In the genomic region with DNA sequence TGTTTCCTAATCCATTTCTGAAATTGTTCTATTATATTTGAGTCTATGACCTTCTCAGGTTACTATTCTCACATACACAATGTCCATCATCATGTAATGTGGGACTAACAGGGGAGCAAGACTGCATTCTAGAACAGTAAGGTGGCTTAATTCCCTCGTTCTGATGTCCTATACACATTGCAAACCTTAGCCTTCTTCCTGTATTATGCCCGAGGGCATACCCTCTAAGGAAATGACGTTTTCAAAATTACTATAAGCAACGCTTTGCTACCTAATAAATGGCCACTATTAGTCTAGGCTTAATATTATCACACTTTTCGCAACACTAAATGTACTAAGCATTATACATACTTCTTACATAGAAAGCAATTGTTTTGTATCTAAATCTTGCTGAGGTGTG, we compare ENCODE assay signal across 1 mouse cellular context.
TF ChIP-seq lines count a peak whose summit lies in the region.

No protein-coding gene starts in this region.

TF ChIP-seq in CH12.LX, 34 proteins besides CTCF, POLR2A, EP300 and RAD21 (continued from another document):
- no peak for TF ChIP-seq BHLHE40 (IDR thresholded peaks at IDR 0.05; ENCODE audit: low read depth, low read length)
- TF ChIP-seq HCFC1 (IDR thresholded peaks at IDR 0.05; ENCODE audit: low read depth, low read length) = no peak
- TF ChIP-seq MAX (IDR thresholded peaks at IDR 0.05; ENCODE audit: low read length) = no peak
- no peak for TF ChIP-seq UBTF (IDR thresholded peaks at IDR 0.05; ENCODE audit: low read depth, low read length)
